Mouse (Mus musculus): ENCODE data around the gene Stum. TPM values are rescaled to one million over a fixed set of nuclear protein-coding genes. Genes with fewer than 3 reads are reported as not detected.

The Stum gene
- polyA plus RNA-seq, 1 experiment from 2014 or later = 0.45 TPM

GRCm38 (mm10) chr1:180409771-180410170 is 73.5 kb downstream of the Stum start:
- WGBS = 41% methylated on average over 5 of the region's 5 CpGs
- Histone ChIP-seq H3K4me2 (ENCODE audit: low read length) (no peak overlapping the region), H3K36me3 (ENCODE audit: control insufficient read depth, insufficient read depth, low read length) (peaks cover 8% of the 10 kb centered on the region; the same call in 1 of the 2 replicates), H3K9ac (ENCODE audit: low read length) (no peak overlapping the region; the same call in 1 of the 2 replicates), H3K27ac (replicated peaks in 1 of 2; ENCODE audit: control insufficient read depth in 1 of 2, insufficient read depth in 1 of 2, low read depth in 2 of 2, low read length in 2 of 2) (no peak overlapping the region), H3K4me1 (ENCODE audit: control insufficient read depth in 2 of 2, insufficient read depth in 2 of 2, low read length in 2 of 2) (peaks cover 38 to 53% of the 10 kb centered on the region in 2 experiments), H3K9me3 (ENCODE audit: control insufficient read depth, low read length) (no peaks in the 10 kb centered on the region), H3K27me3 (ENCODE audit: control insufficient read depth, insufficient read depth, low read length) (no peaks in the 10 kb centered on the region), H3K4me3 (ENCODE audit: control insufficient read depth in 1 of 2, insufficient read depth in 1 of 2, low read depth in 1 of 2, low read length in 2 of 2) (no peak overlapping the region)
- no peak for ATAC-seq (ENCODE audit: insufficient number of reproducible peaks, insufficient read depth, low FRiP score, low read depth)

- Histone ChIP-seq H3K27ac (replicated peaks in 1 of 2; ENCODE audit: control insufficient read depth in 1 of 2, insufficient read depth in 1 of 2, low read depth in 2 of 2, low read length in 2 of 2) (no peak overlapping the region; a peak in 1 of 4 replicates), H3K36me3 (ENCODE audit: control insufficient read depth, insufficient read depth, low read length) (peaks cover 2% of the 10 kb centered on the region; the same call in 1 of the 2 replicates), H3K4me3 (ENCODE audit: control insufficient read depth in 1 of 2, insufficient read depth in 1 of 2, low read depth in 1 of 2, low read length in 2 of 2) (no peak overlapping the region), H3K9me3 (ENCODE audit: control insufficient read depth, low read length) (no peaks in the 10 kb centered on the region), H3K27me3 (ENCODE audit: control insufficient read depth, insufficient read depth, low read length) (no peaks in the 10 kb centered on the region), H3K9ac (ENCODE audit: low read length) (no peak overlapping the region), H3K4me2 (ENCODE audit: low read length) (no peak overlapping the region), H3K4me1 (ENCODE audit: control insufficient read depth in 2 of 2, insufficient read depth in 2 of 2, low read length in 2 of 2) (peaks cover 47 to 62% of the 10 kb centered on the region in 2 experiments)
- WGBS = 52% methylated on average over 9 of the region's 9 CpGs
- ATAC-seq (ENCODE audit: insufficient number of reproducible peaks, insufficient read depth, low FRiP score, low read depth) = no peak
Measured at GRCm38 (mm10) chr1:180408832-180409231, 74.5 kb downstream of the Stum start.

GRCm38 (mm10) chr1:180407727-180408719 is 75.3 kb downstream of the Stum start:
- Histone ChIP-seq H3K27ac (replicated peaks in 1 of 2; ENCODE audit: control insufficient read depth in 1 of 2, insufficient read depth in 1 of 2, low read depth in 2 of 2, low read length in 2 of 2) (peak overlapping the region in 1 of 2 experiments; percentile 26; a peak in 2 of 4 replicates), H3K9me3 (ENCODE audit: control insufficient read depth, low read length) (no peaks in the 10 kb centered on the region), H3K4me2 (ENCODE audit: low read length) (no peak overlapping the region), H3K4me3 (ENCODE audit: control insufficient read depth in 1 of 2, insufficient read depth in 1 of 2, low read depth in 1 of 2, low read length in 2 of 2) (no peak overlapping the region), H3K4me1 (ENCODE audit: control insufficient read depth in 2 of 2, insufficient read depth in 2 of 2, low read length in 2 of 2) (peaks cover 56 to 71% of the 10 kb centered on the region in 2 experiments), H3K9ac (ENCODE audit: low read length) (peak overlapping the region; percentile 63), H3K36me3 (ENCODE audit: control insufficient read depth, insufficient read depth, low read length) (no peaks in the 10 kb centered on the region), H3K27me3 (ENCODE audit: control insufficient read depth, insufficient read depth, low read length) (no peaks in the 10 kb centered on the region)
- no peak for ATAC-seq (ENCODE audit: insufficient number of reproducible peaks, insufficient read depth, low FRiP score, low read depth)
- 71% methylated on average over 18 of the region's 18 CpGs for WGBS

GRCm38 (mm10) chr1:180407171-180407671 is 76.1 kb downstream of the Stum start:
- no peaks in the 10 kb centered on the region for H3K36me3 ChIP-seq (ENCODE audit: control insufficient read depth, insufficient read depth, low read length)
- H3K9me3 ChIP-seq (ENCODE audit: control insufficient read depth, low read length) = no peaks in the 10 kb centered on the region
- H3K4me3 ChIP-seq (ENCODE audit: control insufficient read depth in 1 of 2, insufficient read depth in 1 of 2, low read depth in 1 of 2, low read length in 2 of 2) = peak overlapping the region; percentile 15 to 30; a peak in 3 of 4 replicates
- peak overlapping the region in 1 of 2 experiments; percentile 26; a peak in 2 of 4 replicates for H3K27ac ChIP-seq (replicated peaks in 1 of 2; ENCODE audit: control insufficient read depth in 1 of 2, insufficient read depth in 1 of 2, low read depth in 2 of 2, low read length in 2 of 2)
- H3K4me2 ChIP-seq (ENCODE audit: low read length) = peak overlapping the region; percentile 53
- peaks cover 62 to 79% of the 10 kb centered on the region in 2 experiments for H3K4me1 ChIP-seq (ENCODE audit: control insufficient read depth in 2 of 2, insufficient read depth in 2 of 2, low read length in 2 of 2)
- 18% methylated on average over 16 of the region's 16 CpGs for WGBS
- 0 out of 2 replicates have a peak, but pooled peaks have one; percentile 24 for ATAC-seq (ENCODE audit: insufficient number of reproducible peaks, insufficient read depth, low FRiP score, low read depth)
- H3K9ac ChIP-seq (ENCODE audit: low read length) = peak overlapping the region; percentile 63
- no peaks in the 10 kb centered on the region for H3K27me3 ChIP-seq (ENCODE audit: control insufficient read depth, insufficient read depth, low read length)

GRCm38 (mm10) chr1:180406336-180407035 is 76.8 kb downstream of the Stum start:
- peaks cover 67 to 86% of the 10 kb centered on the region in 2 experiments for H3K4me1 ChIP-seq (ENCODE audit: control insufficient read depth in 2 of 2, insufficient read depth in 2 of 2, low read length in 2 of 2)
- ATAC-seq (ENCODE audit: insufficient number of reproducible peaks, insufficient read depth, low FRiP score, low read depth) = no peak
- no peaks in the 10 kb centered on the region for H3K9me3 ChIP-seq (ENCODE audit: control insufficient read depth, low read length)
- H3K4me2 ChIP-seq (ENCODE audit: low read length) = no peak overlapping the region
- H3K9ac ChIP-seq (ENCODE audit: low read length) = no peak overlapping the region
- no peaks in the 10 kb centered on the region for H3K27me3 ChIP-seq (ENCODE audit: control insufficient read depth, insufficient read depth, low read length)
- H3K36me3 ChIP-seq (ENCODE audit: control insufficient read depth, insufficient read depth, low read length) = no peaks in the 10 kb centered on the region
- H3K4me3 ChIP-seq (ENCODE audit: control insufficient read depth in 1 of 2, insufficient read depth in 1 of 2, low read depth in 1 of 2, low read length in 2 of 2) = no peak overlapping the region
- WGBS = 65% methylated on average over 11 of the region's 11 CpGs
- H3K27ac ChIP-seq (replicated peaks in 1 of 2; ENCODE audit: control insufficient read depth in 1 of 2, insufficient read depth in 1 of 2, low read depth in 2 of 2, low read length in 2 of 2) = peak overlapping the region; percentile 28 to 56; a peak in 2 of 4 replicates

GRCm38 (mm10) chr1:180405576-180406335 is 77.5 kb downstream of the Stum start:
- WGBS = 73% methylated on average over 9 of the region's 9 CpGs
- no peak overlapping the region for H3K9ac ChIP-seq (ENCODE audit: low read length)
- no peaks in the 10 kb centered on the region for H3K36me3 ChIP-seq (ENCODE audit: control insufficient read depth, insufficient read depth, low read length)

More at GRCm38 (mm10) chr1:180405576-180406335, 77.5 kb downstream of the Stum start:
- Histone ChIP-seq H3K4me3 (ENCODE audit: control insufficient read depth in 1 of 2, insufficient read depth in 1 of 2, low read depth in 1 of 2, low read length in 2 of 2) (no peak overlapping the region), H3K4me1 (ENCODE audit: control insufficient read depth in 2 of 2, insufficient read depth in 2 of 2, low read length in 2 of 2) (peaks cover 69 to 93% of the 10 kb centered on the region in 2 experiments), H3K27me3 (ENCODE audit: control insufficient read depth, insufficient read depth, low read length) (no peaks in the 10 kb centered on the region), H3K4me2 (ENCODE audit: low read length) (no peak overlapping the region), H3K9me3 (ENCODE audit: control insufficient read depth, low read length) (no peaks in the 10 kb centered on the region), H3K27ac (replicated peaks in 1 of 2; ENCODE audit: control insufficient read depth in 1 of 2, insufficient read depth in 1 of 2, low read depth in 2 of 2, low read length in 2 of 2) (peak overlapping the region; percentile 40 to 93)
- peak; percentile 6; the same call in 1 of the 2 replicates for ATAC-seq (ENCODE audit: insufficient number of reproducible peaks, insufficient read depth, low FRiP score, low read depth)

Measured in heart, embryonic 14.5 days (tissue).